Mouse (Mus musculus) liver, embryonic 15.5 days (tissue): ENCODE data around the gene Zfp493. TPM values are rescaled to one million over a fixed set of nuclear protein-coding genes. Genes with fewer than 3 reads are reported as not detected.
"Not testable (repeated sequence)": the region's sequence is repeated elsewhere in the genome, so short reads cannot be mapped to it uniquely, and the experiment has no call there.

ENCODE experiments used
- ATAC-seq: fragments of 200-750 bp; cut with Nextera tagmentation; 2 replicates; pipeline ENCODE4 v1.8.0; 2017; ENCODE audit warnings: moderate number of reproducible peaks, mild to moderate bottlenecking, moderate library complexity; ENCODE audit not compliant: insufficient read depth
- H3K27ac ChIP-seq: fragments of 300-500 bp; sonication (generic); replicated peaks from 2 replicates; pipeline ENCODE4 v1.5.1; 2015; ENCODE audit warnings: mild to moderate bottlenecking, inconsistent platforms
- H3K27me3 ChIP-seq: fragments of 300-500 bp; sonication (generic); 2 replicates; pipeline ENCODE4 v1.6.1; 2015; ENCODE audit warnings: mild to moderate bottlenecking, inconsistent platforms
- H3K36me3 ChIP-seq: fragments of 300-500 bp; sonication (generic); replicated peaks from 2 replicates; pipeline ENCODE4 v1.6.1; 2015; ENCODE audit warnings: moderate library complexity, mild to moderate bottlenecking, inconsistent platforms
- H3K4me1 ChIP-seq: fragments of 300-500 bp; sonication (generic); replicated peaks from 2 replicates; pipeline ENCODE4 v1.6.1; 2015; ENCODE audit warnings: inconsistent platforms
- H3K4me2 ChIP-seq: fragments of 300-500 bp; sonication (generic); 2 replicates; pipeline ENCODE4 v1.6.1; 2015; ENCODE audit warnings: moderate library complexity, mild to moderate bottlenecking, inconsistent platforms
- H3K4me3 ChIP-seq: fragments of 300-500 bp; sonication (generic); replicated peaks from 2 replicates; pipeline ENCODE4 v1.5.1; 2015; ENCODE audit warnings: mild to moderate bottlenecking, inconsistent platforms
- H3K9ac ChIP-seq: fragments of 300-500 bp; sonication (generic); 2 replicates; pipeline ENCODE4 v1.6.1; 2015; ENCODE audit warnings: moderate library complexity, mild to moderate bottlenecking, inconsistent platforms
- H3K9me3 ChIP-seq: fragments of 300-500 bp; sonication (generic); replicated peaks from 2 replicates; pipeline ENCODE4 v1.6.1; 2016; ENCODE audit warnings: inconsistent platforms
- WGBS: fragments of 180-500 bp; shearing (Covaris S2); methylation state at CpG from one replicate; pipeline ENCODE4 v1.1.7; 2015; ENCODE audit warnings: mixed read lengths; ENCODE audit not compliant: insufficient replicate concordance; 5-methylcytosine and 5-hydroxymethylcytosine counted together
- polyA plus RNA-seq: library from polyadenylated mRNA; unstranded; fragments of >200 nt; fragmentation: Nextera tagmentation; extraction: Ambion mirVana; gene quantifications from 2 replicates; pipeline ENCODE4 v1.2.1, GENCODE M21; 2015

Gene Zfp493
- polyA plus RNA-seq, 1 experiment from 2014 or later: 0.53 TPM

- not testable (repeated sequence) for H3K9ac ChIP-seq, H3K4me3 ChIP-seq, H3K27ac ChIP-seq, ATAC-seq, H3K9me3 ChIP-seq, H3K36me3 ChIP-seq, H3K4me2 ChIP-seq, H3K4me1 ChIP-seq, H3K27me3 ChIP-seq
- 57% methylated on average over 3 of the region's 3 CpGs for WGBS
Observed at GRCm38 (mm10) chr13:67799151-67799550, 19.7 kb downstream of the Zfp493 start.

- no peak for ATAC-seq
- Histone ChIP-seq H3K9ac (no peak overlapping the region), H3K4me2 (no peak overlapping the region), H3K4me3 (no peak overlapping the region), H3K36me3 (no peaks in the 10 kb centered on the region), H3K9me3 (no peaks in the 10 kb centered on the region), H3K4me1 (no peaks in the 10 kb centered on the region; the same call in 1 of the 2 replicates), H3K27me3 (no peaks in the 10 kb centered on the region), H3K27ac (no peak overlapping the region)
- 36% methylated on average over 1 of the region's 1 CpGs for WGBS
Observed at GRCm38 (mm10) chr13:67811651-67812210, 32.2 kb downstream of the Zfp493 start.

- peak overlapping the region; percentile 75 for H3K4me3 ChIP-seq
- H3K27ac ChIP-seq: peak overlapping the region; percentile 72; the same call in 1 of the 2 replicates
- ATAC-seq: no peak
- no peaks in the 10 kb centered on the region; the same call in 1 of the 2 replicates for H3K4me1 ChIP-seq
- no peaks in the 10 kb centered on the region for H3K9me3 ChIP-seq
- no peak overlapping the region for H3K9ac ChIP-seq
- WGBS: 67% methylated on average over 8 of the region's 8 CpGs
- no peaks in the 10 kb centered on the region for H3K36me3 ChIP-seq
- H3K27me3 ChIP-seq: no peaks in the 10 kb centered on the region
- H3K4me2 ChIP-seq: peak overlapping the region; percentile 74
Observed at GRCm38 (mm10) chr13:67812961-67813709, 33.6 kb downstream of the Zfp493 start.

- peak within 1 kb of the TSS; percentile 43 for H3K9ac ChIP-seq
- H3K4me2 ChIP-seq: peak within 1 kb of the TSS; percentile 74
- peak within 1 kb of the TSS; percentile 75 for H3K4me3 ChIP-seq
- H3K27ac ChIP-seq: peak within 1 kb of the TSS; percentile 72
- H3K36me3 ChIP-seq: no peaks in the 10 kb centered on the region; the same call in 1 of the 2 replicates
- no peaks in the 10 kb centered on the region for H3K9me3 ChIP-seq
- no peaks in the 10 kb centered on the region; the same call in 1 of the 2 replicates for H3K4me1 ChIP-seq
- H3K27me3 ChIP-seq: no peaks in the 10 kb centered on the region
- ATAC-seq: peak; percentile 93
- WGBS: 4% methylated on average over 31 of the region's 31 CpGs
Observed at GRCm38 (mm10) chr13:67813710-67814660, 34.5 kb downstream of the Zfp493 start, which contains the start of gene Zfp273. TSS of gene Zfp273 (plus strand) at chr13:67813740.

GRCm38 (mm10) chr13:67818636-67819035 lies 39.1 kb downstream of the Zfp493 start:
- H3K4me2 ChIP-seq: no peak overlapping the region
- H3K9me3 ChIP-seq: no peaks in the 10 kb centered on the region
- H3K4me3 ChIP-seq: no peak overlapping the region
- ATAC-seq: no peak
- 60% methylated on average over 1 of the region's 1 CpGs for WGBS
- H3K36me3 ChIP-seq: peaks cover 7% of the 10 kb centered on the region; the same call in 1 of the 2 replicates
- H3K27me3 ChIP-seq: no peaks in the 10 kb centered on the region
- no peak overlapping the region for H3K27ac ChIP-seq
- no peaks in the 10 kb centered on the region; the same call in 1 of the 2 replicates for H3K4me1 ChIP-seq
- H3K9ac ChIP-seq: no peak overlapping the region

GRCm38 (mm10) chr13:67830911-67831336 lies 51.4 kb downstream of the Zfp493 start, which contains the start of gene Gm10037:
TSS of gene Gm10037 (plus strand) at chr13:67831106.
- Histone ChIP-seq H3K36me3 (peaks cover 7% of the 10 kb centered on the region), H3K4me3 (peak within 1 kb of the TSS; percentile 63), H3K9ac (peak within 1 kb of the TSS; percentile 49), H3K4me2 (peak within 1 kb of the TSS; percentile 66), H3K27ac (no peak within 1 kb of the TSS), H3K9me3 (no peaks in the 10 kb centered on the region), H3K27me3 (no peaks in the 10 kb centered on the region), H3K4me1 (no peaks in the 10 kb centered on the region; the same call in 1 of the 2 replicates)
- 2% methylated on average over 14 of the region's 14 CpGs for WGBS
- peak; percentile 57 for ATAC-seq

- not testable (repeated sequence) for ATAC-seq, H3K9ac ChIP-seq, H3K4me2 ChIP-seq, H3K4me1 ChIP-seq, H3K27ac ChIP-seq, H3K9me3 ChIP-seq, H3K27me3 ChIP-seq, H3K36me3 ChIP-seq, H3K4me3 ChIP-seq
Observed at GRCm38 (mm10) chr13:67833137-67833536, 53.6 kb downstream of the Zfp493 start.

Other genes with a start within 250 kb of the Zfp493 start
- 3.3 and 4.3 TPM in 2 replicates for gene Zfp748, start 225.9 kb upstream of the Zfp493 start, polyA plus RNA-seq
- gene Zfp729b, start 170.0 kb upstream of the Zfp493 start, polyA plus RNA-seq: 1.1 and 1.2 TPM in 2 replicates
- 0.40 TPM in 1 of 2 replicates, not detected in the other for gene Gm49345, start 141.9 kb upstream of the Zfp493 start, polyA plus RNA-seq
- gene Zfp729a, start 141.9 kb upstream of the Zfp493 start, polyA plus RNA-seq: 0.75 and 1.0 TPM in 2 replicates
- gene Zfp738, start 92.6 kb upstream of the Zfp493 start, polyA plus RNA-seq: 1.8 and 2.0 TPM in 2 replicates
- gene Zfp65, start 50.5 kb upstream of the Zfp493 start, polyA plus RNA-seq: 1.4 and 1.5 TPM in 2 replicates
- gene Zfp85, start 24.5 kb upstream of the Zfp493 start, polyA plus RNA-seq: 0.96 and 1.3 TPM in 2 replicates
- gene Zfp273, start 34.0 kb downstream of the Zfp493 start, polyA plus RNA-seq: 1.3 and 1.4 TPM in 2 replicates
- 0.18 and 0.31 TPM in 2 replicates for gene Gm10037, start 51.4 kb downstream of the Zfp493 start, polyA plus RNA-seq
- not detected in 2 replicates for gene BC048507, start 83.6 kb downstream of the Zfp493 start, polyA plus RNA-seq